Mouse (Mus musculus): ENCODE data around the gene Sit1. TPM values are rescaled to one million over a fixed set of nuclear protein-coding genes. Genes with fewer than 3 reads are reported as not detected.

Gene Sit1
- polyA plus RNA-seq, 1 experiment from 2014 or later: not detected

Other genes with a start within 250 kb of the Sit1 start
- 0.27 TPM in 1 of 2 replicates, not detected in the other for gene Atp8b5, start 216.6 kb downstream of the Sit1 start, polyA plus RNA-seq (2014; fragmentation: Nextera tagmentation; extraction: Ambion mirVana)
- gene Rusc2, start 101.8 kb downstream of the Sit1 start, polyA plus RNA-seq (2014; fragmentation: Nextera tagmentation; extraction: Ambion mirVana): 6.3 and 7.8 TPM in 2 replicates
- 0.23 TPM in 1 of 2 replicates, not detected in the other for gene Fam166b, start 54.6 kb downstream of the Sit1 start, polyA plus RNA-seq (2014; fragmentation: Nextera tagmentation; extraction: Ambion mirVana)
- 5.0 and 6.1 TPM in 2 replicates for gene Tesk1, start 41.8 kb downstream of the Sit1 start, polyA plus RNA-seq (2014; fragmentation: Nextera tagmentation; extraction: Ambion mirVana)
- 1.8 and 3.3 TPM in 2 replicates for gene Cd72, start 29.1 kb downstream of the Sit1 start, polyA plus RNA-seq (2014; fragmentation: Nextera tagmentation; extraction: Ambion mirVana)
- gene Ccdc107, start 9.2 kb upstream of the Sit1 start, polyA plus RNA-seq (2014; fragmentation: Nextera tagmentation; extraction: Ambion mirVana): 73.6 and 75.8 TPM in 2 replicates
- gene Arhgef39, start 16.0 kb upstream of the Sit1 start, polyA plus RNA-seq (2014; fragmentation: Nextera tagmentation; extraction: Ambion mirVana): 34.2 and 35.7 TPM in 2 replicates
- gene Car9, start 23.2 kb upstream of the Sit1 start, polyA plus RNA-seq (2014; fragmentation: Nextera tagmentation; extraction: Ambion mirVana): 1.7 and 3.2 TPM in 2 replicates
- gene Tpm2, start 40.0 kb upstream of the Sit1 start, polyA plus RNA-seq (2014; fragmentation: Nextera tagmentation; extraction: Ambion mirVana): 155 and 162 TPM in 2 replicates
- gene Creb3, start 78.6 kb upstream of the Sit1 start, polyA plus RNA-seq (2014; fragmentation: Nextera tagmentation; extraction: Ambion mirVana): 59.7 and 77.1 TPM in 2 replicates
- gene Tln1, start 79.0 kb upstream of the Sit1 start, polyA plus RNA-seq (2014; fragmentation: Nextera tagmentation; extraction: Ambion mirVana): 74.2 and 86.2 TPM in 2 replicates
- gene Rgp1, start 95.0 kb upstream of the Sit1 start, polyA plus RNA-seq (2014; fragmentation: Nextera tagmentation; extraction: Ambion mirVana): 20.1 and 32.5 TPM in 2 replicates
- gene Gba2, start 95.1 kb upstream of the Sit1 start, polyA plus RNA-seq (2014; fragmentation: Nextera tagmentation; extraction: Ambion mirVana): 14.3 and 18.4 TPM in 2 replicates
- gene Msmp, start 100.8 kb upstream of the Sit1 start, polyA plus RNA-seq (2014; fragmentation: Nextera tagmentation; extraction: Ambion mirVana): not detected in 2 replicates
- 7.2 and 7.8 TPM in 2 replicates for gene Npr2, start 148.2 kb upstream of the Sit1 start, polyA plus RNA-seq (2014; fragmentation: Nextera tagmentation; extraction: Ambion mirVana)
- gene Spag8, start 169.9 kb upstream of the Sit1 start, polyA plus RNA-seq (2014; fragmentation: Nextera tagmentation; extraction: Ambion mirVana): 0.29 and 0.38 TPM in 2 replicates
- gene Hint2, start 172.7 kb upstream of the Sit1 start, polyA plus RNA-seq (2014; fragmentation: Nextera tagmentation; extraction: Ambion mirVana): 128 and 131 TPM in 2 replicates
- 2.7 and 3.3 TPM in 2 replicates for gene Tmem8b, start 185.2 kb upstream of the Sit1 start, polyA plus RNA-seq (2014; fragmentation: Nextera tagmentation; extraction: Ambion mirVana)
- gene Fam221b, start 185.4 kb upstream of the Sit1 start, polyA plus RNA-seq (2014; fragmentation: Nextera tagmentation; extraction: Ambion mirVana): 3.4 and 3.9 TPM in 2 replicates
- not detected in 2 replicates for gene Olfr70, start 217.1 kb upstream of the Sit1 start, polyA plus RNA-seq (2014; fragmentation: Nextera tagmentation; extraction: Ambion mirVana)
- not detected in 2 replicates for gene Olfr71, start 226.5 kb upstream of the Sit1 start, polyA plus RNA-seq (2014; fragmentation: Nextera tagmentation; extraction: Ambion mirVana)
- gene Hrct1, start 243.5 kb upstream of the Sit1 start, polyA plus RNA-seq (2014; fragmentation: Nextera tagmentation; extraction: Ambion mirVana): 0.59 and 0.99 TPM in 2 replicates
- 0.16 and 0.24 TPM in 2 replicates for gene Spaar, start 246.3 kb upstream of the Sit1 start, polyA plus RNA-seq (2014; fragmentation: Nextera tagmentation; extraction: Ambion mirVana)